Mouse (Mus musculus): ENCODE measurements around the gene Gm20388. TPM values are rescaled to one million over a fixed set of nuclear protein-coding genes. Genes with fewer than 3 reads are reported as not detected.

Gm20388 gene
- polyA plus RNA-seq, 1 experiment from 2014 or later: 5.3 TPM

GRCm38 (mm10) chr8:121818226-121818625, 1907.6 kb downstream of the Gm20388 start:
- no peak for DNase-seq (ENCODE audit: low spot score)
- H3K9me3 ChIP-seq (ENCODE audit: control insufficient read depth, low read length): no peaks in the 10 kb centered on the region
- no peak overlapping the region for H3K9ac ChIP-seq (ENCODE audit: low read depth, low read length)
- no peak overlapping the region for H3K27ac ChIP-seq (ENCODE audit: low read depth, low read length)
- no peaks in the 10 kb centered on the region for H3K27me3 ChIP-seq (replicated peaks; ENCODE audit: control insufficient read depth, insufficient read depth, low read length)
- ATAC-seq (replicated peaks; ENCODE audit: low FRiP score): no peak
- peaks cover 17% of the 10 kb centered on the region; the same call in 1 of the 2 replicates for H3K36me3 ChIP-seq (ENCODE audit: control insufficient read depth, insufficient read depth, low read length)
- H3K4me1 ChIP-seq (replicated peaks; ENCODE audit: control insufficient read depth, insufficient read depth, low read length): no peaks in the 10 kb centered on the region
- H3K4me3 ChIP-seq (ENCODE audit: low read depth, low read length): no peak overlapping the region
- no peak overlapping the region for H3K4me2 ChIP-seq
- whole genome bisulfite sequencing: 85% methylated on average over 7 of the region's 7 CpGs

- Histone ChIP-seq H3K4me1 (replicated peaks; ENCODE audit: control insufficient read depth, insufficient read depth, low read length) (no peaks in the 10 kb centered on the region), H3K9me3 (ENCODE audit: control insufficient read depth, low read length) (no peaks in the 10 kb centered on the region), H3K36me3 (ENCODE audit: control insufficient read depth, insufficient read depth, low read length) (peaks cover 12% of the 10 kb centered on the region; the same call in 1 of the 2 replicates), H3K27ac (ENCODE audit: low read depth, low read length) (no peak overlapping the region), H3K4me2 (no peak overlapping the region), H3K4me3 (ENCODE audit: low read depth, low read length) (no peak overlapping the region), H3K27me3 (replicated peaks; ENCODE audit: control insufficient read depth, insufficient read depth, low read length) (no peaks in the 10 kb centered on the region), H3K9ac (ENCODE audit: low read depth, low read length) (no peak overlapping the region)
- ATAC-seq (replicated peaks; ENCODE audit: low FRiP score) (no peak), DNase-seq (ENCODE audit: low spot score) (no peak)
- 93% methylated on average over 6 of the region's 6 CpGs for WGBS
Observed at GRCm38 (mm10) chr8:121820840-121821239, 1910.2 kb downstream of the Gm20388 start.

GRCm38 (mm10) chr8:121821320-121821719, 1910.7 kb downstream of the Gm20388 start:
- peaks cover 12% of the 10 kb centered on the region; the same call in 1 of the 2 replicates for H3K36me3 ChIP-seq (ENCODE audit: control insufficient read depth, insufficient read depth, low read length)
- no peaks in the 10 kb centered on the region for H3K4me1 ChIP-seq (replicated peaks; ENCODE audit: control insufficient read depth, insufficient read depth, low read length)
- no peaks in the 10 kb centered on the region for H3K27me3 ChIP-seq (replicated peaks; ENCODE audit: control insufficient read depth, insufficient read depth, low read length)
- DNase-seq (ENCODE audit: low spot score): no peak
- WGBS: 83% methylated on average over 11 of the region's 11 CpGs
- H3K27ac ChIP-seq (ENCODE audit: low read depth, low read length): no peak overlapping the region
- H3K9me3 ChIP-seq (ENCODE audit: control insufficient read depth, low read length): no peaks in the 10 kb centered on the region
- H3K4me2 ChIP-seq: no peak overlapping the region
- no peak for ATAC-seq (replicated peaks; ENCODE audit: low FRiP score)
- no peak overlapping the region for H3K9ac ChIP-seq (ENCODE audit: low read depth, low read length)
- H3K4me3 ChIP-seq (ENCODE audit: low read depth, low read length): no peak overlapping the region

GRCm38 (mm10) chr8:121821770-121822169, 1911.1 kb downstream of the Gm20388 start:
- H3K36me3 ChIP-seq (ENCODE audit: control insufficient read depth, insufficient read depth, low read length): peaks cover 9% of the 10 kb centered on the region; the same call in 1 of the 2 replicates
- no peak overlapping the region for H3K4me3 ChIP-seq (ENCODE audit: low read depth, low read length)
- 91% methylated on average over 9 of the region's 9 CpGs for WGBS
- no peak overlapping the region for H3K27ac ChIP-seq (ENCODE audit: low read depth, low read length)
- no peaks in the 10 kb centered on the region for H3K4me1 ChIP-seq (replicated peaks; ENCODE audit: control insufficient read depth, insufficient read depth, low read length)
- H3K4me2 ChIP-seq: no peak overlapping the region
- no peaks in the 10 kb centered on the region for H3K27me3 ChIP-seq (replicated peaks; ENCODE audit: control insufficient read depth, insufficient read depth, low read length)
- no peaks in the 10 kb centered on the region for H3K9me3 ChIP-seq (ENCODE audit: control insufficient read depth, low read length)
- no peak overlapping the region for H3K9ac ChIP-seq (ENCODE audit: low read depth, low read length)
- ATAC-seq (replicated peaks; ENCODE audit: low FRiP score) (no peak), DNase-seq (ENCODE audit: low spot score) (no peak)

- H3K27me3 ChIP-seq (replicated peaks; ENCODE audit: control insufficient read depth, insufficient read depth, low read length): no peaks in the 10 kb centered on the region
- peaks cover 9% of the 10 kb centered on the region for H3K4me1 ChIP-seq (replicated peaks; ENCODE audit: control insufficient read depth, insufficient read depth, low read length)
- no peak for ATAC-seq (replicated peaks; ENCODE audit: low FRiP score)
- no peak overlapping the region for H3K9ac ChIP-seq (ENCODE audit: low read depth, low read length)
- no peak for DNase-seq (ENCODE audit: low spot score)
- 88% methylated on average over 5 of the region's 5 CpGs for whole genome bisulfite sequencing
- no peaks in the 10 kb centered on the region for H3K9me3 ChIP-seq (ENCODE audit: control insufficient read depth, low read length)
- no peaks in the 10 kb centered on the region for H3K36me3 ChIP-seq (ENCODE audit: control insufficient read depth, insufficient read depth, low read length)
- no peak overlapping the region for H3K27ac ChIP-seq (ENCODE audit: low read depth, low read length)
- no peak overlapping the region for H3K4me3 ChIP-seq (ENCODE audit: low read depth, low read length)
- H3K4me2 ChIP-seq: peak overlapping the region; percentile 79
Observed at GRCm38 (mm10) chr8:121827726-121828125, 1917.1 kb downstream of the Gm20388 start.

- no peaks in the 10 kb centered on the region for H3K36me3 ChIP-seq (ENCODE audit: control insufficient read depth, insufficient read depth, low read length)
- WGBS: 24% methylated on average over 10 of the region's 10 CpGs
Observed at GRCm38 (mm10) chr8:121828376-121829023, 1917.9 kb downstream of the Gm20388 start.

GRCm38 (mm10) chr8:121829048-121829776, 1918.6 kb downstream of the Gm20388 start, which contains the start of gene Klhdc4:
TSS of gene Klhdc4 (minus strand) at chr8:121829569.
- peak; percentile 88 for DNase-seq (ENCODE audit: low spot score)
- Histone ChIP-seq H3K27me3 (replicated peaks; ENCODE audit: control insufficient read depth, insufficient read depth, low read length) (no peaks in the 10 kb centered on the region), H3K4me2 (peak within 1 kb of the TSS; percentile 79), H3K4me3 (ENCODE audit: low read depth, low read length) (peak within 1 kb of the TSS; percentile 79), H3K4me1 (replicated peaks; ENCODE audit: control insufficient read depth, insufficient read depth, low read length) (peaks cover 9% of the 10 kb centered on the region), H3K9me3 (ENCODE audit: control insufficient read depth, low read length) (no peaks in the 10 kb centered on the region), H3K9ac (ENCODE audit: low read depth, low read length) (peak within 1 kb of the TSS; percentile 76), H3K27ac (ENCODE audit: low read depth, low read length) (no peak within 1 kb of the TSS), H3K36me3 (ENCODE audit: control insufficient read depth, insufficient read depth, low read length) (no peaks in the 10 kb centered on the region)
- WGBS: under 1% methylated on average over 68 of the region's 68 CpGs
- peak; percentile 98 for ATAC-seq (replicated peaks; ENCODE audit: low FRiP score)

More at GRCm38 (mm10) chr8:121828376-121829023, 1917.9 kb downstream of the Gm20388 start:
- peak overlapping the region; percentile 79 for H3K4me2 ChIP-seq
- ATAC-seq (replicated peaks; ENCODE audit: low FRiP score) (no peak), DNase-seq (ENCODE audit: low spot score) (no peak)
- H3K27ac ChIP-seq (ENCODE audit: low read depth, low read length): no peak overlapping the region
- H3K9ac ChIP-seq (ENCODE audit: low read depth, low read length): peak overlapping the region; percentile 76
- peaks cover 9% of the 10 kb centered on the region for H3K4me1 ChIP-seq (replicated peaks; ENCODE audit: control insufficient read depth, insufficient read depth, low read length)
- peak overlapping the region; percentile 79 for H3K4me3 ChIP-seq (ENCODE audit: low read depth, low read length)
- H3K9me3 ChIP-seq (ENCODE audit: control insufficient read depth, low read length): no peaks in the 10 kb centered on the region
- no peaks in the 10 kb centered on the region for H3K27me3 ChIP-seq (replicated peaks; ENCODE audit: control insufficient read depth, insufficient read depth, low read length)

GRCm38 (mm10) chr8:121829777-121830362, 1919.2 kb downstream of the Gm20388 start:
- ATAC-seq (replicated peaks; ENCODE audit: low FRiP score) (peak; percentile 77), DNase-seq (ENCODE audit: low spot score) (no peak)
- Histone ChIP-seq H3K9me3 (ENCODE audit: control insufficient read depth, low read length) (no peaks in the 10 kb centered on the region), H3K27ac (ENCODE audit: low read depth, low read length) (no peak overlapping the region), H3K4me3 (ENCODE audit: low read depth, low read length) (peak overlapping the region; percentile 79), H3K4me1 (replicated peaks; ENCODE audit: control insufficient read depth, insufficient read depth, low read length) (peaks cover 9% of the 10 kb centered on the region), H3K36me3 (ENCODE audit: control insufficient read depth, insufficient read depth, low read length) (no peaks in the 10 kb centered on the region), H3K4me2 (peak overlapping the region; percentile 79), H3K27me3 (replicated peaks; ENCODE audit: control insufficient read depth, insufficient read depth, low read length) (no peaks in the 10 kb centered on the region), H3K9ac (ENCODE audit: low read depth, low read length) (peak overlapping the region; percentile 76)
- WGBS: 20% methylated on average over 18 of the region's 18 CpGs
